Mouse (Mus musculus) bone marrow, adult 2 months (tissue): ENCODE measurements around the gene Slit3.

Experiments used
- CTCF ChIP-seq: fragments of 200-500 bp; IDR thresholded peaks from 2 replicates; pipeline ENCODE4 v1.5.1; 2011; ENCODE audit warnings: low read length, control low read depth; ENCODE audit not compliant: control insufficient read depth, insufficient read depth
- POLR2A ChIP-seq: fragments of 200-500 bp; IDR thresholded peaks from 2 replicates; pipeline ENCODE4 v1.6.1; 2011; ENCODE audit warnings: low read depth, mild to moderate bottlenecking, control low read depth, low read length, borderline replicate concordance; ENCODE audit not compliant: control insufficient read depth

GRCm38 (mm10) chr11:35251910-35252309 lies 130.9 kb downstream of the Slit3 start:
- no peak for TF ChIP-seq POLR2A
- no peak for TF ChIP-seq CTCF
